Mouse (Mus musculus): ENCODE measurements around the gene Plppr2.

- TF ChIP-seq MAFK (IDR thresholded peaks at IDR 0.05; ENCODE audit: insufficient read depth, low read depth, low read length) = no peak
- TF ChIP-seq HCFC1 (IDR thresholded peaks at IDR 0.05; ENCODE audit: borderline replicate concordance, insufficient read depth, low read length) = no peak
These were observed 1.5 kb downstream of the Plppr2 start for GRCm38 (mm10) chr9:21938234-21938855.

Measured in ES-E14 (cell line).